Mouse (Mus musculus) erythroblast, adult 5-6 weeks (primary cell): ENCODE results near the gene Kcnq1. TPM values are rescaled to one million over a fixed set of nuclear protein-coding genes. Genes with fewer than 3 reads are reported as not detected.

Experiments used
- ATAC-seq: replicated peaks from 2 replicates; pipeline ENCODE4 v1.8.0; 2016; ENCODE audit warnings: moderate number of reproducible peaks, mild to moderate bottlenecking, moderate TSS enrichment, inconsistent platforms; ENCODE audit not compliant: poor library complexity, low FRiP score, severe bottlenecking
- total RNA-seq, 2 experiments: library from RNA; stranded (forward) in 1 of 2; stranded (reverse) in 1 of 2; fragments of 150-400 nt in 1 of 2; fragments of 200-764, 138-1000 nt in 1 of 2; gene quantifications; 2 replicates each; pipeline versions ENCODE4 v1.2.3 to v1.2.4; 2015 to 2017; ENCODE audit warnings: low replicate concordance in 2 of 2

Kcnq1 gene
- total RNA-seq, 2 experiments from 2014 or later = not detected

DNA sequence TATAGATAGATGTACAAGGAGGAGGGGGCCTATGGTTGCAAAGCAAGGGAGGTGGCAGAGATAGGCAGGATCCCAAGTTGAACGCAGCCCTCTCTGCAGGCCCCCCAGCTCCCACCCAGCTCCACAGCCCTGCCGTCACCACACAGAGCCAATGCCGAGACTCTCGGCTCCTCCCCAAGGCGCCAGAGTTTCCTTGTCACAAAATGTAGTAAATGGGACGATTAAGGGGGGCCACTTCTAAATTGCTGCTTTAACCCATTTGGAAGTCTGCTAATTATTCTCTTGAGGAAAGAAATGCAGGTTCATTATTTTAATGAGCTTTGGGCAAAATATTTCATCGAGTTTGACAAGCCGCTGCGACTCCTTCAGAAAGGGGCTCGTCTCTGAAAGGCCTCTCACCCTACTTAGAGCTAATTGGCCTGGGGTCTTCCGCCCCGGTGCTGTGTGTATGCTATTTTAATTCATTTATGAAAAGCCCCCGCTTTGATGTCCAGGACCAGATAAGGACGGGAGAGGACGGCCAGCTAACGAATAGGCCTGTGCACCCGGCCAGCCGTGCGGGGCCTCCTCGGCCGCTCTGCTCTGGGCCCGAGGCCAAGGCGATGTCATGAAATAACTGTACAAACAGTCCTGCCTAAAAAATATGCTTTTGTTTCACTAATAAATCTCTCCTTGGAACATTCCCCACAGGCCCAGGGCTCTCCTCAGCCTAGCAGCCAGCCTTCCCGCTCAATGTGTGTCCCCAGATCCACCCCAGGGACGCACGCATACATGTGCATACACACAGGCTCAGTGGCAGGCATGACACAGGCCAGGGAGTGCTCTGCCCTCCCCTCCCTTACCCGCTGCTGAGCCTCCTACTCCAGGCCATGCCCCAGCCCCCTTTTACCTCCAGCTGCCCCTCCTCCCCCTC is 282.9 kb downstream of the Kcnq1 start:
- ATAC-seq = no peak

DNA sequence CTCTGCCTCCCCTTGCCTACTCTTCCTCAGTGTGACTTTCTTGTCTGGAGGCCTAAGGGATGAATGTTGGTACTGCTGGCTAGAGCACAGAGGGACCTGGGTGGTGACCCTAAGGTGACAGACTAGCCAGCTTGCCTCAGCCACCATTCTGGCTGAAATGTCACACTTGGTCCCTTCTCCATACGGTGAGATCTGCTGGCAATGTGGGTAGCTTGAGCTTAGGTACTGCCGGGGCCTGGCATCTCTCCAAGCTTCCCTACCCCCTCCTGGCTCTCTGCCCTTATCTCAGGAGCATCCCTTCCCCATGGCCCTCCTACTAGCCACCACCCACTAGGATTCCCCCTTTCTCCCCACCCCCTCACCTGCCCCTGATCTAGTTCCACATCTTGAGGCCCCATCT is 283.7 kb downstream of the Kcnq1 start:
- ATAC-seq = no peak

DNA sequence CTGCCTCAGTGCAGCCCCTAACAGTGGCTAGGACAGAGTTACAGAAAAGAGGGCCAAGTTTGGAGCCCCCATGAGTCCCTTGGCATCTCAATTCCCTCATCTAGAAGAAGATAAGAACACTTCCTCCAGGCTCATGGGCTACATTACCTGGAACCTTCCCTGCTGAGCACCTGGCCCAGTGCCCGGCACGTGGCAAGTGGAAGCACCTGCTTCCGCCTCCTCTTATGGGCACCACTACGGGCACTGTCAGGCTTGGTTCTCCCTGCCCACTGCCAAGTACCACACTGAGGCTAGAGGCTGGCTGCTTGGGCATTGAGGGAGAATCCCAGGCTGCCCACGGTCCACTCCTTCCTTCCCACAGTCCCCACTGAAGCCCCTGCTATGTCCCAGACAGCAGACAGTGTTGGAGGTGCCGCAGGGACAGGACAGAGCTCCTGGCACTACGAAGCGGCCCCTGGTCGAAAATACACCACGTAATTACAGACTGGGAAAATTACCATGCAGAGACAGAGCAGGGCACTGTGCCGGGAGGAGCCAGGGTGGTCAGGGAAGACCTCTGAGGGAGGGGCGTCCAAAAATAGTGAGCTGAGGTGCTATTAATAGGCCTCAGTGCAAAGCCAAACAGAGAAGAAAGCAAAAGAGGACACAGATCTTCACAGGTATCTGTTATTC is 284.3 kb downstream of the Kcnq1 start:
- ATAC-seq = no peak

DNA sequence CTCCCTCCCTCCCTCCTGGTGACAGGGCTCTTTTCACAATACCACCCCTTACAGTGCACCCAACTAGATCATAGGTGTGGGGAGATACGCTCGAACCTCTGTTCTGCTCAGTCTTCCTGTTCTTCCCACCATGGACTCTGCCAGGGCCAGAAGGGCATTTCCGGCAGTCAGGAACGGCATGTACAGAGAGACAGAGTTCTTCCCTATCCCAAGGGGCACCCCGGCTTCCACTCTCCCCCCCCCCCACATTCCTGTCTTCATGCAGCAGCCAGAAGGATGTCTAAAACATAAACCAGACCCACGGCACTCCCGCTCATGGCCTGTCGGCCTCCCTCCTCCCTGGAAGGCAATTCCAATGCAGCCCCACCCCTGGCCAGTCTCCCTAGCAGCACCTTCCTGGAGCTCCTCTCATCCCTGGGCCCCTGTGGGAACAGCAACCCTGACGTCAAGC is 289.0 kb downstream of the Kcnq1 start:
- ATAC-seq = no peak

DNA sequence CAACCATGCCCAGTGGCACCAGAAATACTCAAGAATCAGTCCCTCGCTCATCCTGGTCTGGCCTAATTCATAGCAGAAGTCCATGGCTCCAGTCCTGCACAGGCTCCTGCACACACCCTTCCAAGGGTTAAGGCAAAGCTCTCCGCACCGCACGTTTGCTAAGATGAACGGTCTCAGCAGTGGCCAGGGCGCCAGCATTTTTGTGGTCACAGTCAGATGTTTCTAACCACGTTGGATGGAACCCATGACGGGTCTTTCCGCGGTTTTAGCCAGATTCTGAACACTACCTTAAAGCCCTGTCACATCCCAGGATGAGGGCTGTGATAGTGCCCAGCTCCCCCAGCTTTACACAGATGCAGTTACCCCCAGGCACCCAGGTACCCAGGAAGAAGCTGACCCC is 293.6 kb downstream of the Kcnq1 start:
- ATAC-seq = no peak

DNA sequence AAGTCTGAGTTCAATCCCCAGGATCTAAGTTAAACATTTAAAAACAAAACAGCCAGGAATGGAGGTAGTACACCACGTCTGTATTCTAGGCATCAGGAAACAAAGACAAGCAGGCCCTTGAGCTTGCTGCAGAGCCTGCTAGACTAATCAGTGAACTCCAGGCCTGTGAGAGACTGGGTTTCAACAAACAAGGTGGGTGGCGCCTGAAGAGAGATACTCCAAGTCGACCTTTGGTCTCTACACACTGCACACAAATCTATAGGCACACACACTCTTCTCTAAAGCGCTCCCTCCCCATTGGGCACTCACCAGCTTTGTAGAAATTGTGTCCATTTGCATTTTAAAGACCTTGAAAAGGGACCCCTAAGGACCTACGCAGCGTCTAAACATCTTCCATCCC is 294.4 kb downstream of the Kcnq1 start:
- ATAC-seq = no peak

DNA sequence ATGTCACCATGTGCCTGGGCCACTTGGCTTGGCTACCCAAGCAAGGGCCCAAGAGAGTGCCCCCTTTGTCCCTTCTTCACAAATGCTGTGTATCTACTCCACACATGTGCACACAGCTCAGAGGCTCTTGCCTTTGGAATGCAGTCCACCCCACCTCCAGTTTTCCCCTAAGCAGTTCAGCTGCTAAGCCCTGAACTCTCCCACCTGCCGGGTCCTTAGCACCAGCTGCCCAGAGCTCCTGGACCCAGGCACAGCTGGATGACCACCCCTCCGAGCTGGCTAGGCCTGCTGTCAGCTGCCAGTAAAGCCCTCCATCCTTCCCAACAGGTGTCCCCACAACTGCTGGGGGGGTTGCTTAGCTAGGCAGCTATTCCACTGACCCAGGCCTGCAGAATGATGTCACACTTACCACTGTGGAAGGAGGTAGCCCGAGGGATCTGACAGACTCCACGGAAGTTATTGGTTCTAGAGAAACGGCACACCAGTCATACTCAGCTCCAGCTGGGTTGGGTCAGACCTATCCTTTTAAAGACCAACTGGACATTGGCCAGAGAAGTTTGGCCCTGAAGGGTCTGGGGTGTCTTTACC is 295.4 kb downstream of the Kcnq1 start:
- ATAC-seq = no peak

DNA sequence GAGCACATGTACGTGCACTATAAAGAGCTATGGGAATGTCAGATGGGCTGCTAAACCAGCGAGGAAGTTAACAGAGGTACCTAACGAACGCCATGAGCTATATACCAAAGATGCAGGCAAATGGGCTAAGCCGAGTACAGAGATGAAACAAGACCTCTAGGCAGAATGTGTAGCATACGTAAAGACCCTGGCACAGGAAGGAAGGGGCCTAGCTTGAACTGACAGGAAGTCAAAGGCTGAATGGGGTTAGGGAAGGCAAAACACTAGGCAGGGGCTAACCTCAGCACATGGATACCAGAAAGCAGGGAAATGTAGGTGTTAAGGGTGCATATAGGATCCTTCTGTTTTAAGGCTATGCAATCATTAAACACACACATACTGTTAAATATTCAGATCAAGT is 298.1 kb downstream of the Kcnq1 start:
- ATAC-seq = no peak

DNA sequence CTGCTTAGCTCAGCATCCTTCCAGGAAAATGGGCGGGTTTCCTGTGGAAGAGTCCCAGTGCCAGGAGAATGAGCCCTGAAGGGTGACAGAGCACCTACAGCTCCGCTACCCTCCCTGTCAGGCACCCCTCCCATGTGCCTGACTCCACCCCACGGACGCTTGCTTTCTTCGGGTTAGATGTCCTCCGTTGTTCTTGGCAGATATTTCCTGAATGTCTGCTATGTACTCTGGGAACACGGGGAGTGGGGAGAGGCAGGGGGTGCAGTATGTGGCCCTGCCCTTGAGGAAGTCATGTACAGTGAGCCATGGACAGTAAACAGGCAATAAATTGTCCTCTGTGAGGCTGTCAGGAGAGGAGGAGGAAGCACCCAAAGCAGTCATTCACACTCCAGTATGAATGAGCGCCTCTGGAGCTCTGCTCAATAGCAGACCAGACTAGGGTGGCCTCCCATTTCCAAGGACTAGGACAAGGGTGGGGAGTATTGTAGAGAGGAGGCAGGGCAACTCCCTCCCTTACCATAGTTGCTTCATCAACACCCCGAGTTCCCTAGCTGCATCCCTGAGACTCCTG is 301.9 kb downstream of the Kcnq1 start:
- no peak for ATAC-seq

DNA sequence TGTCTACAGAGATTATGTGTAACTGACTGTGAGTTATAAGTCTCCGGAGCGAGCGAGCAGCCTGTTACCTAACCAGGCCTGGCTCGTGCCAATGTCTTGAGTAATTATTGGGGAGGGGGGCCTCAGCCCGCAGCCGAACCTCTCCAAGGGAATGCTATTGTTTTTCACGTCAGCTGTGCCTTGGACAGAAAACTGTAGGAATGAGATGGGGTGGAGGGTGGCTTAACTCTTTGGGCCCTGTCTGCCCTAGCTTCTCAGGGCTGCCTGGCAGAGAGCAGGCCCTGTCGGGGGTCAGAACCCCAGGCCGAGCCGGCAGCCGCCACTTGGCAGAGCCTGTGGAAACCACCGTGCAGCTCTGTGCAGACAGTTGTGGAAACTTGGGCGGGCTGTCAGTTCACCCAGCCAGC is 302.5 kb downstream of the Kcnq1 start:
- ATAC-seq = no peak

DNA sequence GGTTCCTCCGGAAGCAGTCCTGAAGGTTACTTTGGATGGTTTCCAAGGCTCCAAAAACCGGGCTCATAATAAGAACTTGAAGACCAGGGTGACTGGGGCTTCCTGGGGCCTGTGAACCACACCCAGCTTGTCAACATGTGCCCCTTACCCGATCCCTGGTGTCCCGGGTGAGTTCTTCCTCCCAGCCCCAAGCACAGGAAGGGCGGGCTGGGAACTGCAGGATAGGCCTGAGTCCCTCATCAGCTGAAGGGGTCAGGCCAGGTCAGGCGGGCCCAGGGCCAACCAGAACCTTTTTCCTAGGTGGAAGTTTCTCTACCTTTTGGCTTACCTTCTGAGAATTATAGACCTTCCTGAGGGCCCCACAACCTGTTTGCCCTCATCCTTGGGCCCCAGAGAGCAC is 306.4 kb downstream of the Kcnq1 start:
- ATAC-seq = no peak

DNA sequence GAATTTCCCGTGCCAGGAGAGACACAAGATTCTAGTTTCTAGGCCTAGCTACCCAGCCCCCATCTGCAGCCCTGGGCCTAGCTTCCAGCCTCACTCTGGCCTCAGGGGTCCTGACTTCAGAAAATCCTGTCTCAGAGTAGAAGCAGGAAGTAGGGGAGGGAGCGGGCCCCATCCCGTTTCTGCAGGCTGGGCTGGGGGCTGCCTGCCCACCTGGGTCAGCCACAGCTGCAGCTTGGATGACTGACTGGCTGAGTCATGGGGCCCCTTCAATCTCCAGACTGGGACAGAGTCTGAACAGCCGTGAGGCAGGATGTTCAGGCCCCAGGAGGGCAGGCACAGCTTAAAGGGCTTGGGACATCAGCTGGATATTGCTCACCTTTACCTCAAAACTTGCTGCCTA is 308.9 kb downstream of the Kcnq1 start:
- ATAC-seq = no peak

DNA sequence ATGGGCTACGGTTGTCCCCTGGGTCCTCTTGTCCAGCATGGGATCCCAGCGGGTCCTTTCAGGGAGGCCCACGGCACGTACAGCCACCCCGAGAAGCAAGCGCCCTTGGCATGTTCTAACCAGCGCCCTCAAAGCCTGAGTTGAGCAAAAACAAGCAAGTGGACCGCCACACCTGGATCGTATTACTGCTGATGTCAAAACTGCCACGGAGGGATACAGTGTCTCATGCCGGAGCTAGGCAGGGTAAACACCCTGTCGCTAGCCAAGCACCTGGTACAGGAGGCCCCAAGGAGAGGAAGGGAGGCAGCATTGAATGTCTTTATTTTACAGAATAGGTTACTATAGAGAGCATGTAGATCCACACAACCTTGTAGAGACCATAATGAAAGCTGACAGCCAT is 310.2 kb downstream of the Kcnq1 start:
- no peak for ATAC-seq

DNA sequence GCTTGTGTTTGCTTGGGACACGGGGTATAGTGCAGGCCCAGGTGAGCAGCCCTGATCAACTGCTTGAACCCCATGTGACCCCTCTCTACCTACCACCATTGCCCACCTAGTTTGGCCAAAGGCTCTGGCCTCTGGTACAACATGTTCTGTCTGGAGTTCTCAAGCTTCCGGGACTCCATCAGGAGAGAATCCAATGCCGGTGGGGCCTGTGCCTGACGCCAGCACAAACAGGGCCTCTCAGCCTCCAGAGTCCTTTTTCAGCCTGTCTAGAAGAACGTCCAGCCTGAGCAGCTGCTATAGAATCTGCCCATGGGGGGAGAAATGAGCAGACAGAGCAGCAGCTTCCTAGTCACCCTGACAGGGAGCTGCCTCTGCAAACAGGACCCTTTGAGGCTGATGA is 311.7 kb downstream of the Kcnq1 start:
- no peak for ATAC-seq

DNA sequence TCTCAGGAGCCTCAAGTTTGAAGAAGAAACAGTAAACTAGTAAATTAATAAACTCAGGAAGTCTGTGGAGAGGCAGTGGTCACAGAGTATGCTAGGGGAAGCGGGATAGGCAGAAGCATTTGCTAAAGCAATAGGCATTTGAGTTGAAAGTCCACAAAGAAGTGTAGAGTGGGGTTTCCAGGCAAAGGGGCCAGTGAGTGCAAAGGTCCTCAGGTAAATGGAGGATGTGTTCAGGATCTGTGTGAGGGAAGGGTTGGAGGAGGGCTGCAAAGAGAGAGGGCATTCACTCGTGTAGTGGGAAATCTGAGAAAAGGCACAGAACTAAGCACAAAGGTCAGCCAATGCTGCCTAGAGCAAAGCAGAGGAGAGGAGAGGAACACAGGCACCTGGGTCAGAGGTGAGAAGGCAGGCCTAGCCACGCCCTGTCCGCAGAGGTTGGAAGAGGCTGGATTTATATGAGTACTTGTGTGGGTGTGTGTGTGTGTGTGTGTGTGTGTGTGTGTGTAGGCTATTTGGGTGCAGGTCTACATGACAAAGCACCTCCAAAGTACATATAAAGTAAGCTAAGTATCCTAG is 313.5 kb downstream of the Kcnq1 start:
- ATAC-seq = no peak

DNA sequence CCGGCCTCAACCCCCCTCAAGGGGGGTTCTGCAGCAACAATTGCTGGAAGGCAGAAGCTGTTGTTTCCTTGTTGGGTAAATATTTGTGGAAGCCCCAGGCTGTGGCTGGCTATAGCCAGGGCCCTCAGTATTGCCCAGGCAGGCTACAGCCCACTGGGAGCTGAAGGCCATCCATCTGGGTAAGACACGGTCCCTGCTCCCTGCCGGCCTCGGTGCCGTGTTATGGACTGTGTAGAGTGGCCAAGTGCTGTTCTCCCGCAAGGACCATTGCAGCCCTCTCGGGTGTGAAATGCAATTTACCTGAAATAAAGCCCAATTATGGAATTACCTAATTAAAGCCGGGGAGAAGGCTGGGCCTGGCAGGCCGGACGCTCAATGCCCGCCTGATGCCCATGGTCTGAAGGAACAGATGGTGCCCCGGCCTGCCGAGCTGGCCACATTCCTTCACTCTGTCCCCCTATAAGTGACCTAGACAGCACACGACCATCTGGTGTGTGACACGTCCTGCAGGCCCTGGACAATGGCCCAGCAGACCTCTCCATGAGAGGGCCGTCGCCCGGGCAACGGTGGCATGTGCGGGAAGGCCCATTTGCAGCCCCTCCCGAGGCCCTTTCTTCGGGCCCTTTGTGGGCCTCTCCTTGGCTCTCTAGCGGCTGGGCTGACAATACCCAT is 322.1 kb downstream of the Kcnq1 start:
- ATAC-seq = no peak

DNA sequence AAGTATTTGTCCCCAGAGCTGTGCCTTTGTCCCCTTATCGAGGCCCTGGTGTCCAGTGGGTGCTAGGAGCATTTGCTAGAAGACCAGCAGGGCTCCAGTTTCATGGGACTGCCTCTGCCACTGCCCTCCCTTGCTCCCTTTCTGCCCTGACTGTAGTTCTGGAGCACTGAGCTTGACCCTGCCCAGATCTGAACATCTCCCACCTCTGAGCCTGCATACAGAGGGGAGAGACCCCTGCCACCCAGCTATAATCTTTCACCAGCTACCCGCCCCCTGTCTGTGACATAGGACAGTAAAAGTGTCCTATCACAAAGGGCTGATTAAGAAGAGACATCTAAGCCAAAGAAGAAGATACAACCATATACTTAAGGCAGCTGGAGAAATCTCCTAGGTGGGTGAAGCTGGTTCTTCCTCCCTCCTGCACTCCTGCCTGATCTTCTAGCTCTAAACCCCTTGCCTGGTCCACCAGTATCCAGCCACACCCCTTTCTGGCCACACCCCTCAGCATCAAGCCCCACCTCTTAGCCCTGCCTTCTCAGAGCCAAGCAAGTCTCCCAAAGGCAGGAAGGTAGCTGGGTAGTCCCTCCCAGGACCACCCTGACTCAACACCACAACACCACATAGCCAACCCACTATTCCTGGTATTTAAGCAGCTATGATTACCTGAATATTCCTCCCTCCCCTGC is 322.8 kb downstream of the Kcnq1 start:
- no peak for ATAC-seq

DNA sequence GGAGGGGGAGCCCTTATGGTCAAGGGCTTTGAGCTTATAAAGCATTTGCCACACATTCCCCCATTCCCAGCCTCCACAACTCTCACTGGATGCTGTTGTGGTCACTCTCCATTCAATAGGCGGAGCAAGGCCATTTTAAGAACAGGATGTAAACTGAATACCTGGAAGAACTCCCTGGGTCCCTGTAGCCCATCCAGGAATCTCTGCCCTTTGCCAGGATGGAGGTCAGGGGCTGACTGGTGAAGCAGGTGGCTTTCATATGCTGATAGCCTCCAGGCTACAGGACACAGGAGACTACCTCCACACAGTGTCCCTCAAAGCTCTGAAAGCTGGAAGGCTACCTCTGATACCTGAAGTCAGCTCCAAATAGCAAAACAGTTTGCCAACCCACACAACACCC is 326.5 kb downstream of the Kcnq1 start:
- no peak for ATAC-seq

DNA sequence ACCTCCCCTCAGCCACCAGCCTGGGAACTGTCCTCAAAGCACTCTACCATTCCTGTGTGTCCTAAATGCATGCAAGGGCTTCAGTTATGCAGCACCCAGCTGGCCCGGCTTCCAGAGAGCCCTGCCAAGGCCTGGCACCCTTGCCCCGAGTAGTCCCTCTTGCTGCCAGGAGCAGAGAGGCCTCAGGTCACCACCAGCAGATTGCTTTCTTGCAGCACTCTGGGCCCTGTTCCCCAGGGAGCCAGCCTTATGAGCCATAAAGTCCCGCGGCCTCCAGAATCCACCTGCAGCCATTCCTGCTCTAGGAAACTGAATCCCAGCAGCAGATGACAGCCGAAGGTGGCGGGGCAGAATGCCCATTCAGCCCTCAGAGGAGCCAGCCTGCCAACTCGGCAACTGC is 327.2 kb downstream of the Kcnq1 start:
- ATAC-seq = no peak
